Mouse (Mus musculus) liver, embryonic 16.5 days (tissue): ENCODE data around the gene Gpr176. TPM values are rescaled to one million over a fixed set of nuclear protein-coding genes. Genes with fewer than 3 reads are reported as not detected.

ENCODE experiments used
- ATAC-seq: fragments of 200-750 bp; cut with Nextera tagmentation; 2 replicates; pipeline ENCODE4 v1.8.0; 2017; ENCODE audit warnings: low read depth, mild to moderate bottlenecking, moderate number of reproducible peaks, moderate library complexity
- H3K27ac ChIP-seq: fragments of 300-500 bp; sonication (generic); 2 replicates; pipeline ENCODE4 v1.5.1; 2014; ENCODE audit warnings: mild to moderate bottlenecking, low read length
- H3K27me3 ChIP-seq: fragments of 300-500 bp; sonication (generic); 2 replicates; pipeline ENCODE4 v1.6.1; 2014; ENCODE audit warnings: low read depth, low read length, mixed read lengths; ENCODE audit not compliant: control insufficient read depth, insufficient read depth
- H3K36me3 ChIP-seq: fragments of 300-500 bp; sonication (generic); 2 replicates; pipeline ENCODE4 v1.6.1; 2014; ENCODE audit warnings: mild to moderate bottlenecking; ENCODE audit not compliant: control insufficient read depth, insufficient read depth
- H3K4me1 ChIP-seq: fragments of 300-500 bp; sonication (generic); 2 replicates; pipeline ENCODE4 v1.6.1; 2014; ENCODE audit warnings: low read depth, low read length, mixed read lengths; ENCODE audit not compliant: control insufficient read depth
- H3K4me2 ChIP-seq: fragments of 300-500 bp; sonication (generic); 2 replicates; pipeline ENCODE4 v1.6.1; 2014; ENCODE audit warnings: low read depth, low read length, mixed read lengths
- H3K4me3 ChIP-seq: fragments of 300-500 bp; sonication (generic); 2 replicates; pipeline ENCODE4 v1.5.1; 2014; ENCODE audit warnings: low read depth, mild to moderate bottlenecking, low read length
- H3K9ac ChIP-seq: fragments of 300-500 bp; sonication (generic); 2 replicates; pipeline ENCODE4 v1.6.1; 2014; ENCODE audit warnings: low read depth, low read length
- H3K9me3 ChIP-seq: fragments of 300-500 bp; sonication (generic); replicated peaks from 2 replicates; pipeline ENCODE4 v1.6.1; 2016; ENCODE audit warnings: low read length; ENCODE audit not compliant: control insufficient read depth
- WGBS: fragments of 180-500 bp; shearing (Covaris S2); extraction: QIAGEN DNeasy Blood & Tissue Kit; methylation state at CpG from one replicate; pipeline ENCODE4 v1.1.7; 2014; ENCODE audit not compliant: insufficient replicate concordance; 5-methylcytosine and 5-hydroxymethylcytosine counted together
- polyA plus RNA-seq: library from polyadenylated mRNA; unstranded; fragments of >200 nt; fragmentation: Nextera tagmentation; extraction: Ambion mirVana; gene quantifications from 2 replicates; pipeline ENCODE4 v1.2.1, GENCODE M21; 2015

Gene Gpr176
- polyA plus RNA-seq, 1 experiment from 2014 or later, result 0.09 TPM

- Histone ChIP-seq H3K4me3 (no peak overlapping the region), H3K27me3 (no peaks in the 10 kb centered on the region), H3K9ac (no peak overlapping the region), H3K36me3 (no peaks in the 10 kb centered on the region), H3K4me1 (no peaks in the 10 kb centered on the region), H3K27ac (no peak overlapping the region), H3K4me2 (no peak overlapping the region), H3K9me3 (no peaks in the 10 kb centered on the region; the same call in 1 of the 2 replicates)
- WGBS, result 30% methylated on average over 1 of the region's 1 CpGs
- no peak for ATAC-seq
Observed at GRCm38 (mm10) chr2:118345535-118345934, 27.7 kb downstream of the Gpr176 start.

DNA sequence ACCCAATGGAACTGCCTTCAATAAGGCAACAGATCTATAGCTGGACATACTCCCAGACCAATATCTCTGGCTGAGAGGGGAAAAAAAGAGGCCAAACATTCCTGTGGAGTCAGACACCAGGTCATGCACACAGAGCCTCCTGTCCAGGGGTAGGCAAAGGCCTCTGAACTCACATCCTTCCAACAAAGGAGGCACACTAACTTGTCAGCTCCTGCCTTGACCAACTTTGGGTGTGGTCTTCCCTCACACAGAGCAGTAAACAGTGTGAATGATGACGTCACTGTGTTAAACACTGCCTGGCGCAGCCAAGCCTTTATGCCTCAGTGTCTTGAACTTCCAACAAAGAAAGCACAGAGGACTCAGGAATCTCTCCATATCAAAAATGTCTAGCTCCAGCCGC, 29.3 kb downstream of the Gpr176 start:
- Histone ChIP-seq H3K36me3 (no peaks in the 10 kb centered on the region), H3K27me3 (no peaks in the 10 kb centered on the region), H3K9ac (no peak overlapping the region), H3K9me3 (no peaks in the 10 kb centered on the region; the same call in 1 of the 2 replicates), H3K27ac (no peak overlapping the region), H3K4me1 (no peaks in the 10 kb centered on the region), H3K4me3 (no peak overlapping the region), H3K4me2 (no peak overlapping the region)
- no peak for ATAC-seq
- WGBS, result 53% methylated on average over 3 of the region's 3 CpGs

DNA sequence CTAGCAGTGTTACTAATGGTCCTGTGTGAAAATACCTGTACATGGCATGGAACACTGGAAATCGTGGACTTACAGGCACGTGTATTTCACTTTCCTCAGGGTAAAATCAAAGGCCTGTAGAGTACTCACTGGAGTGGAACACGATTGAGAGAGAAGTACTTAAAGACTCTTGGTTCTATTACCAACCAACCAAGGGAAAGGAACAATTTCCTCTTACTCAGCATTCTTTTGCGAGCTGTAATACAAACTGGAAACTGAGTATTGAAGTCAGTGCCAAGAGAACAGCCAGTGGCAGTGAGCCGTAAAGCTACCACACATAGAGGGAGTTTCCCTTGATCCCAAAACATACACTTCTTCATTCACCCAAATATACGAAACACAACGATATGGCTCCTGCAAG, 31.9 kb downstream of the Gpr176 start:
- Histone ChIP-seq H3K36me3 (no peaks in the 10 kb centered on the region), H3K27ac (no peak overlapping the region), H3K9ac (no peak overlapping the region), H3K4me2 (no peak overlapping the region), H3K27me3 (no peaks in the 10 kb centered on the region), H3K4me1 (no peaks in the 10 kb centered on the region), H3K4me3 (no peak overlapping the region), H3K9me3 (no peaks in the 10 kb centered on the region; the same call in 1 of the 2 replicates)
- 66% methylated on average over 7 of the region's 7 CpGs for WGBS
- ATAC-seq, result no peak

GRCm38 (mm10) chr2:118336084-118336483, 37.1 kb downstream of the Gpr176 start:
- WGBS, result 28% methylated on average over 2 of the region's 2 CpGs
- H3K9ac ChIP-seq, result no peak overlapping the region
- no peak overlapping the region for H3K27ac ChIP-seq
- no peaks in the 10 kb centered on the region for H3K4me1 ChIP-seq
- no peak for ATAC-seq
- no peak overlapping the region for H3K4me3 ChIP-seq
- H3K27me3 ChIP-seq, result no peaks in the 10 kb centered on the region
- H3K4me2 ChIP-seq, result no peak overlapping the region
- no peaks in the 10 kb centered on the region for H3K36me3 ChIP-seq
- no peaks in the 10 kb centered on the region for H3K9me3 ChIP-seq

- H3K27ac ChIP-seq, result no peak overlapping the region
- 37% methylated on average over 5 of the region's 5 CpGs for WGBS
- no peaks in the 10 kb centered on the region for H3K27me3 ChIP-seq
- no peak overlapping the region for H3K9ac ChIP-seq
- no peaks in the 10 kb centered on the region for H3K4me1 ChIP-seq
- H3K4me2 ChIP-seq, result no peak overlapping the region
- H3K4me3 ChIP-seq, result no peak overlapping the region
- H3K9me3 ChIP-seq, result no peaks in the 10 kb centered on the region
- ATAC-seq, result no peak
- H3K36me3 ChIP-seq, result no peaks in the 10 kb centered on the region
Observed at GRCm38 (mm10) chr2:118322663-118323062, 50.6 kb downstream of the Gpr176 start.

DNA sequence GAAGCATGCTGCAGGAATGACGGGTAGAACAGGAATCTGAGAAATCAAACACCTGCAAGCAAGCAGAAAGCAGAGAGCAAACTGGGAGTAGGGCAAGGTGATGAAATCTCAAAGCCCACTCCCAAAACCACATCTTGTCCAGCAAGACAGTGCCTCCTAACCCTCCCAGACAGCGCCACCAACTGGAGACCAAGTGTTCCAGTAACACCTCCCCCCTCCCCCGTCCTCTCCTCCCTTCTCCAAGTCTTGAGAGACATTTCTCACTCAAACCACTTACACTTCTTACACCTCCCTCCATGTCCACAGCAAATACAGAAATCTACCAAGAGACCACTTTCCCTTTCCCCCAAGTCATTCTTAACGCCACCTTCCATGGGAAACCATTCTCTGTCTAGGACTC, 51.4 kb downstream of the Gpr176 start:
- 55% methylated on average over 4 of the region's 4 CpGs for WGBS
- H3K27me3 ChIP-seq, result no peaks in the 10 kb centered on the region
- no peak for ATAC-seq

GRCm38 (mm10) chr2:118321094-118321493, 52.1 kb downstream of the Gpr176 start:
- ATAC-seq, result no peak
- WGBS, result 72% methylated on average over 4 of the region's 4 CpGs
- no peaks in the 10 kb centered on the region for H3K36me3 ChIP-seq
- H3K27me3 ChIP-seq, result no peaks in the 10 kb centered on the region
- no peaks in the 10 kb centered on the region for H3K4me1 ChIP-seq
- H3K4me2 ChIP-seq, result no peak overlapping the region
- H3K4me3 ChIP-seq, result no peak overlapping the region
- H3K27ac ChIP-seq, result no peak overlapping the region
- H3K9me3 ChIP-seq, result no peaks in the 10 kb centered on the region
- no peak overlapping the region for H3K9ac ChIP-seq

More for the DNA sequence above, 51.4 kb downstream of the Gpr176 start:
- Histone ChIP-seq H3K4me3 (no peak overlapping the region), H3K36me3 (no peaks in the 10 kb centered on the region), H3K27ac (no peak overlapping the region), H3K9ac (no peak overlapping the region), H3K4me1 (no peaks in the 10 kb centered on the region), H3K4me2 (no peak overlapping the region), H3K9me3 (no peaks in the 10 kb centered on the region)

DNA sequence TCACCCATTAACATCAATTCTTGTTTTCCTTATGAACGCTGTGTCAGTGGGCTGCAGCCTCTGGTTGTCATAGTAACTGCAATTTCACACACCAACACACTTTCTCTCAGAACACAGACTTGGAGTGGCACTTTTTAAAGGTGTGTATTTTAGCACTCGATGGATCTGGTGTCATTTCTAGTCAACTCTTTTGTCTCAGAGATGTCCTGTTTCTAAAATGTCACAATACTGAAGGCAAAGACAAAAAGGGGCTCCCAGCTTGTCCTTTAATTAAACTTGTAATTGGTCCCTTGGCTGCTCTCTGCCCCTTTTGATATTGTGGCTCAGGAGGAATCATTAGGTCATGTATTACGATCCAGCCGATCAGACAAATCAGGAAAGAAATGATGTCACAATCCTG, 52.7 kb downstream of the Gpr176 start:
- H3K4me2 ChIP-seq, result no peak overlapping the region
- no peaks in the 10 kb centered on the region for H3K27me3 ChIP-seq
- H3K36me3 ChIP-seq, result no peaks in the 10 kb centered on the region
- H3K27ac ChIP-seq, result no peak overlapping the region
- no peaks in the 10 kb centered on the region for H3K9me3 ChIP-seq
- H3K4me3 ChIP-seq, result no peak overlapping the region
- 62% methylated on average over 4 of the region's 4 CpGs for WGBS
- no peak for ATAC-seq
- no peak overlapping the region for H3K9ac ChIP-seq
- no peaks in the 10 kb centered on the region for H3K4me1 ChIP-seq

DNA sequence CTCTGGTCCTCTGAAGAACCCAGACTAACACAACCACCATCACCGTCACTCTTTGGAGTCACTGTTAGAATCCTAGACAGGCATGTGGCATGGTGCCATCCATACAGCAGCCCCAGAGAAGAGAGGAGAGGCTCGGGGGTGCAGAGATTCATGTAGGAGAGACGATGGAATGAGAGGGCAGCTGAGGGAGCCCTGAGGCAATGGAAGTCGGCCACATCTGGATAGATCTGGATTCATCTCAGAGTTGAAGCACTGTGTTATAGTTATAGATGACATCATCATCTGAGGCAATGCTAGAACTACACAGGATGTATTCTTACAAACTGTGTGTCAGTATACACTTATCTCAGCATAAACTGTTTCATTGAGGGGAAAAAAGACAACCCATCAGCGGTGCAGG, 54.0 kb downstream of the Gpr176 start:
- no peak overlapping the region for H3K4me2 ChIP-seq
- 55% methylated on average over 5 of the region's 5 CpGs for WGBS
- no peaks in the 10 kb centered on the region for H3K9me3 ChIP-seq
- no peaks in the 10 kb centered on the region for H3K27me3 ChIP-seq
- no peaks in the 10 kb centered on the region for H3K4me1 ChIP-seq
- no peak for ATAC-seq
- no peak overlapping the region for H3K4me3 ChIP-seq
- H3K36me3 ChIP-seq, result no peaks in the 10 kb centered on the region
- H3K9ac ChIP-seq, result no peak overlapping the region
- no peak overlapping the region for H3K27ac ChIP-seq
